Mouse (Mus musculus): Measurements from ENCODE around the gene Sp1. TPM values are rescaled to one million over a fixed set of nuclear protein-coding genes. Genes with fewer than 3 reads are reported as not detected.

Sp1 gene
- polyA plus RNA-seq, 1 experiment: 51.9 TPM

GRCm38 (mm10) chr15:102423602-102424240 is 17.8 kb downstream of the Sp1 start:
- H3K4me3 ChIP-seq (ENCODE audit: insufficient read depth, low read length): no peak overlapping the region
- no peak overlapping the region for H3K27ac ChIP-seq (ENCODE audit: insufficient read depth, low read length)
- peaks cover 4% of the 10 kb centered on the region; the same call in 1 of the 2 replicates for H3K4me1 ChIP-seq (ENCODE audit: control insufficient read depth, insufficient read depth, low read length)
- TF ChIP-seq POLR2A (IDR thresholded peaks at IDR 0.05; ENCODE audit: low read depth, low read length) (no peak), CTCF (IDR thresholded peaks at IDR 0.05; ENCODE audit: borderline replicate concordance, insufficient read depth, low read length) (no peak)

- TF ChIP-seq CTCF (IDR thresholded peaks at IDR 0.05; ENCODE audit: borderline replicate concordance, insufficient read depth, low read length) (no peak), POLR2A (IDR thresholded peaks at IDR 0.05; ENCODE audit: low read depth, low read length) (no peak)
- Histone ChIP-seq H3K4me3 (ENCODE audit: insufficient read depth, low read length) (no peak overlapping the region), H3K27ac (ENCODE audit: insufficient read depth, low read length) (no peak overlapping the region)
Measured at GRCm38 (mm10) chr15:102424657-102425056, 18.7 kb downstream of the Sp1 start.

GRCm38 (mm10) chr15:102426963-102427362 is 21.0 kb downstream of the Sp1 start:
- TF ChIP-seq CTCF (IDR thresholded peaks at IDR 0.05; ENCODE audit: borderline replicate concordance, insufficient read depth, low read length) (no peak), POLR2A (IDR thresholded peaks at IDR 0.05; ENCODE audit: low read depth, low read length) (no peak)
- H3K4me3 ChIP-seq (ENCODE audit: insufficient read depth, low read length): no peak overlapping the region
- H3K4me1 ChIP-seq (ENCODE audit: control insufficient read depth, insufficient read depth, low read length): no peaks in the 10 kb centered on the region
- no peak overlapping the region for H3K27ac ChIP-seq (ENCODE audit: insufficient read depth, low read length)

More at GRCm38 (mm10) chr15:102424657-102425056, 18.7 kb downstream of the Sp1 start:
- peaks cover 4% of the 10 kb centered on the region; the same call in 1 of the 2 replicates for H3K4me1 ChIP-seq (ENCODE audit: control insufficient read depth, insufficient read depth, low read length)

- H3K27ac ChIP-seq (ENCODE audit: insufficient read depth, low read length): no peak overlapping the region
- no peaks in the 10 kb centered on the region for H3K4me1 ChIP-seq (ENCODE audit: control insufficient read depth, insufficient read depth, low read length)
- no peak overlapping the region for H3K4me3 ChIP-seq (ENCODE audit: insufficient read depth, low read length)
- no peak for TF ChIP-seq POLR2A (IDR thresholded peaks at IDR 0.05; ENCODE audit: low read depth, low read length)
- no peak for TF ChIP-seq CTCF (IDR thresholded peaks at IDR 0.05; ENCODE audit: borderline replicate concordance, insufficient read depth, low read length)
Measured at GRCm38 (mm10) chr15:102432046-102432445, 26.1 kb downstream of the Sp1 start.

GRCm38 (mm10) chr15:102433173-102433572 is 27.2 kb downstream of the Sp1 start:
- no peak overlapping the region for H3K4me3 ChIP-seq (ENCODE audit: insufficient read depth, low read length)
- no peak overlapping the region for H3K27ac ChIP-seq (ENCODE audit: insufficient read depth, low read length)
- no peak for TF ChIP-seq CTCF (IDR thresholded peaks at IDR 0.05; ENCODE audit: borderline replicate concordance, insufficient read depth, low read length)
- no peak for TF ChIP-seq POLR2A (IDR thresholded peaks at IDR 0.05; ENCODE audit: low read depth, low read length)
- no peaks in the 10 kb centered on the region for H3K4me1 ChIP-seq (ENCODE audit: control insufficient read depth, insufficient read depth, low read length)

- no peak overlapping the region for H3K4me3 ChIP-seq (ENCODE audit: insufficient read depth, low read length)
- H3K4me1 ChIP-seq (ENCODE audit: control insufficient read depth, insufficient read depth, low read length): peaks cover 3% of the 10 kb centered on the region; the same call in 1 of the 2 replicates
- TF ChIP-seq POLR2A (IDR thresholded peaks at IDR 0.05; ENCODE audit: low read depth, low read length) (no peak), CTCF (IDR thresholded peaks at IDR 0.05; ENCODE audit: borderline replicate concordance, insufficient read depth, low read length) (no peak)
- H3K27ac ChIP-seq (ENCODE audit: insufficient read depth, low read length): no peak overlapping the region
Measured at GRCm38 (mm10) chr15:102442490-102442889, 36.5 kb downstream of the Sp1 start.

GRCm38 (mm10) chr15:102445146-102445545 is 39.2 kb downstream of the Sp1 start, which contains the start of gene Amhr2:
Gene Amhr2 (plus strand): TSS chr15:102445367.
- no peak within 1 kb of the TSS for H3K27ac ChIP-seq (ENCODE audit: insufficient read depth, low read length)
- H3K4me3 ChIP-seq (ENCODE audit: insufficient read depth, low read length): no peak within 1 kb of the TSS
- TF ChIP-seq CTCF (IDR thresholded peaks at IDR 0.05; ENCODE audit: borderline replicate concordance, insufficient read depth, low read length) (no peak), POLR2A (IDR thresholded peaks at IDR 0.05; ENCODE audit: low read depth, low read length) (no peak)
- H3K4me1 ChIP-seq (ENCODE audit: control insufficient read depth, insufficient read depth, low read length): peaks cover 3% of the 10 kb centered on the region; the same call in 1 of the 2 replicates

- Histone ChIP-seq H3K4me1 (ENCODE audit: control insufficient read depth, insufficient read depth, low read length) (peaks cover 3% of the 10 kb centered on the region; the same call in 1 of the 2 replicates), H3K4me3 (ENCODE audit: insufficient read depth, low read length) (no peak overlapping the region), H3K27ac (ENCODE audit: insufficient read depth, low read length) (no peak overlapping the region)
- TF ChIP-seq CTCF (IDR thresholded peaks at IDR 0.05; ENCODE audit: borderline replicate concordance, insufficient read depth, low read length) (no peak), POLR2A (IDR thresholded peaks at IDR 0.05; ENCODE audit: low read depth, low read length) (no peak)
Measured at GRCm38 (mm10) chr15:102446448-102446847, 40.5 kb downstream of the Sp1 start.

GRCm38 (mm10) chr15:102449366-102449765 is 43.4 kb downstream of the Sp1 start:
- H3K4me1 ChIP-seq (ENCODE audit: control insufficient read depth, insufficient read depth, low read length): no peaks in the 10 kb centered on the region
- H3K4me3 ChIP-seq (ENCODE audit: insufficient read depth, low read length): no peak overlapping the region
- TF ChIP-seq POLR2A (IDR thresholded peaks at IDR 0.05; ENCODE audit: low read depth, low read length) (no peak), CTCF (IDR thresholded peaks at IDR 0.05; ENCODE audit: borderline replicate concordance, insufficient read depth, low read length) (no peak)
- H3K27ac ChIP-seq (ENCODE audit: insufficient read depth, low read length): no peak overlapping the region

- Histone ChIP-seq H3K27ac (ENCODE audit: insufficient read depth, low read length) (no peak overlapping the region), H3K4me1 (ENCODE audit: control insufficient read depth, insufficient read depth, low read length) (no peaks in the 10 kb centered on the region), H3K4me3 (ENCODE audit: insufficient read depth, low read length) (no peak overlapping the region)
- TF ChIP-seq POLR2A (IDR thresholded peaks at IDR 0.05; ENCODE audit: low read depth, low read length) (no peak), CTCF (IDR thresholded peaks at IDR 0.05; ENCODE audit: borderline replicate concordance, insufficient read depth, low read length) (no peak)
Measured at GRCm38 (mm10) chr15:102450928-102451327, 45.0 kb downstream of the Sp1 start.
